Mouse (Mus musculus) ES-Bruce4 (cell line): ENCODE results near the gene Entpd8. TPM values are rescaled to one million over a fixed set of nuclear protein-coding genes. Genes with fewer than 3 reads are reported as not detected.

ENCODE experiments used
- H3K27ac ChIP-seq: 2 replicates; pipeline ENCODE4 v1.5.1; 2012; ENCODE audit warnings: low read length, inconsistent platforms; ENCODE audit not compliant: insufficient read depth
- H3K27me3 ChIP-seq: 2 replicates; pipeline ENCODE4 v1.6.1; 2012; ENCODE audit warnings: mild to moderate bottlenecking, low read length, inconsistent platforms; ENCODE audit not compliant: control insufficient read depth, poor library complexity, insufficient read depth, severe bottlenecking
- H3K36me3 ChIP-seq: 2 replicates; pipeline ENCODE4 v1.6.1; 2012; ENCODE audit warnings: inconsistent platforms, mild to moderate bottlenecking, low read length, moderate library complexity; ENCODE audit not compliant: control insufficient read depth, poor library complexity, insufficient read depth, severe bottlenecking
- H3K4me1 ChIP-seq: one replicate; pipeline ENCODE4 v1.8.1; 2011; ENCODE audit warnings: low read length; ENCODE audit not compliant: control insufficient read depth, insufficient read depth
- H3K4me3 ChIP-seq: 2 replicates; pipeline ENCODE4 v1.5.1; 2011; ENCODE audit warnings: low read depth, mild to moderate bottlenecking, low read length
- H3K9ac ChIP-seq: 2 replicates; pipeline ENCODE4 v1.6.1; 2012; ENCODE audit warnings: low read depth, mild to moderate bottlenecking, inconsistent platforms; ENCODE audit not compliant: poor library complexity, severe bottlenecking
- H3K9me3 ChIP-seq: replicated peaks from 2 replicates; pipeline ENCODE4 v1.6.1; 2012; ENCODE audit warnings: mild to moderate bottlenecking, low read length, inconsistent platforms; ENCODE audit not compliant: control insufficient read depth, poor library complexity, insufficient read depth, severe bottlenecking
- CTCF ChIP-seq: IDR thresholded peaks from one replicate; pipeline ENCODE4 v1.8.1; 2011; ENCODE audit warnings: low read depth, low read length
- EP300 ChIP-seq: IDR thresholded peaks from 2 replicates; pipeline ENCODE4 v1.6.1; 2011; ENCODE audit warnings: low read depth, low read length; ENCODE audit not compliant: insufficient read depth
- POLR2A ChIP-seq: IDR thresholded peaks from one replicate; pipeline ENCODE4 v1.8.1; 2011; ENCODE audit warnings: low read length; ENCODE audit not compliant: insufficient read depth
- polyA plus RNA-seq: library from polyadenylated mRNA; stranded (reverse); fragments of >200 nt; gene quantifications from 2 replicates; pipeline ENCODE4 v1.2.4, GENCODE M21; 2011; ENCODE audit warnings: low read depth; ENCODE audit not compliant: missing spikeins, insufficient read depth, insufficient read length

Gene Entpd8
- polyA plus RNA-seq, 1 experiment, result not detected

GRCm38 (mm10) chr2:25131601-25132000, 51.5 kb downstream of the Entpd8 start:
- H3K27ac ChIP-seq, result no peak overlapping the region
- no peaks in the 10 kb centered on the region for H3K36me3 ChIP-seq
- no peak overlapping the region for H3K4me3 ChIP-seq
- no peaks in the 10 kb centered on the region for H3K4me1 ChIP-seq
- no peaks in the 10 kb centered on the region for H3K9me3 ChIP-seq
- H3K9ac ChIP-seq, result no peak overlapping the region
- no peaks in the 10 kb centered on the region for H3K27me3 ChIP-seq
- TF ChIP-seq POLR2A, result no peak
- no peak for TF ChIP-seq EP300
- TF ChIP-seq CTCF, result no peak

Other genes starting within 250 kb of the Entpd8 start
- 94.1 and 104 TPM in 2 replicates for gene Ehmt1, start 160.7 kb upstream of the Entpd8 start, polyA plus RNA-seq
- gene Arrdc1, start 145.1 kb upstream of the Entpd8 start, polyA plus RNA-seq, result 26.9 and 34.9 TPM in 2 replicates
- 57.5 and 64.7 TPM in 2 replicates for gene Zmynd19, start 130.5 kb upstream of the Entpd8 start, polyA plus RNA-seq
- gene Dph7, start 117.9 kb upstream of the Entpd8 start, polyA plus RNA-seq, result 15.8 and 18.0 TPM in 2 replicates
- 33.7 and 37.4 TPM in 2 replicates for gene Mrpl41, start 105.2 kb upstream of the Entpd8 start, polyA plus RNA-seq
- gene Pnpla7, start 104.3 kb upstream of the Entpd8 start, polyA plus RNA-seq, result 16.2 and 20.1 TPM in 2 replicates
- gene Nsmf, start 25.9 kb upstream of the Entpd8 start, polyA plus RNA-seq, result 11.3 and 14.9 TPM in 2 replicates
- gene Noxa1, start 14.8 kb downstream of the Entpd8 start, polyA plus RNA-seq, result not detected in 2 replicates
- gene Nrarp, start 100.5 kb downstream of the Entpd8 start, polyA plus RNA-seq, result 9.8 and 10.2 TPM in 2 replicates
- 4.5 and 6.9 TPM in 2 replicates for gene Tor4a, start 116.6 kb downstream of the Entpd8 start, polyA plus RNA-seq
- gene Nelfb, start 131.2 kb downstream of the Entpd8 start, polyA plus RNA-seq, result 36.1 and 41.0 TPM in 2 replicates
- gene Stpg3, start 134.3 kb downstream of the Entpd8 start, polyA plus RNA-seq, result not detected in 2 replicates
- gene Fam166a, start 138.4 kb downstream of the Entpd8 start, polyA plus RNA-seq, result 1.8 TPM in 1 of 2 replicates, not detected in the other
- 605 and 629 TPM in 2 replicates for gene Tubb4b, start 144.4 kb downstream of the Entpd8 start, polyA plus RNA-seq
- 1.0 and 1.1 TPM in 2 replicates for gene Slc34a3, start 154.1 kb downstream of the Entpd8 start, polyA plus RNA-seq
- gene Rnf224, start 156.5 kb downstream of the Entpd8 start, polyA plus RNA-seq, result 0.55 TPM in 1 of 2 replicates, not detected in the other
- 7.3 and 11.3 TPM in 2 replicates for gene Rnf208, start 162.0 kb downstream of the Entpd8 start, polyA plus RNA-seq
- not detected in 2 replicates for gene Cysrt1, start 162.1 kb downstream of the Entpd8 start, polyA plus RNA-seq
- not detected in 2 replicates for gene AL732309.1, start 166.6 kb downstream of the Entpd8 start, polyA plus RNA-seq
- gene Tmem203, start 175.1 kb downstream of the Entpd8 start, polyA plus RNA-seq, result 7.6 and 7.7 TPM in 2 replicates
- 12.3 and 16.9 TPM in 2 replicates for gene Tprn, start 182.3 kb downstream of the Entpd8 start, polyA plus RNA-seq
- gene Ssna1, start 192.1 kb downstream of the Entpd8 start, polyA plus RNA-seq, result 47.4 and 49.1 TPM in 2 replicates
- 72.4 and 76.0 TPM in 2 replicates for gene Anapc2, start 192.2 kb downstream of the Entpd8 start, polyA plus RNA-seq
- not detected in 2 replicates for gene Tmem210, start 207.8 kb downstream of the Entpd8 start, polyA plus RNA-seq
- gene Lrrc26, start 209.6 kb downstream of the Entpd8 start, polyA plus RNA-seq, result not detected in 2 replicates
- gene Grin1, start 238.9 kb downstream of the Entpd8 start, polyA plus RNA-seq, result 2.7 and 4.2 TPM in 2 replicates